Mouse (Mus musculus): ENCODE data around the gene Spn. TPM values are rescaled to one million over a fixed set of nuclear protein-coding genes. Genes with fewer than 3 reads are reported as not detected.

Gene Spn
- polyA plus RNA-seq (2015; fragmentation: Illumina TruSeq; extraction: RNeasy Lipid Tissue Mini Kit (QIAGEN cat#74804); ENCODE audit: insufficient read depth, low replicate concordance) = 77.1 TPM

GRCm38 (mm10) chr7:127137262-127138017, at the start of gene Spn:
Spn (minus strand) TSS chr7:127137823.

GRCm38 (mm10) chr7:127121911-127122270, 15.7 kb downstream of the Spn start, which contains the start of gene Qprt:
Qprt (minus strand) TSS chr7:127122226.

GRCm38 (mm10) chr7:127091114-127091896, 46.3 kb downstream of the Spn start, which contains the start of gene AI467606:
AI467606 (plus strand) TSS chr7:127091359.

GRCm38 (mm10) chr7:127087278-127088010, 50.2 kb downstream of the Spn start, which contains the start of gene Zg16:
Zg16 (minus strand) TSS chr7:127087328.

Other genes with a start within 250 kb of the Spn start
- 47.9 TPM for gene Tmem219, start 214.9 kb downstream of the Spn start, polyA plus RNA-seq (2015; fragmentation: Illumina TruSeq; extraction: RNeasy Lipid Tissue Mini Kit (QIAGEN cat#74804); ENCODE audit: insufficient read depth, low replicate concordance)
- gene Kctd13, start 208.9 kb downstream of the Spn start, polyA plus RNA-seq (2015; fragmentation: Illumina TruSeq; extraction: RNeasy Lipid Tissue Mini Kit (QIAGEN cat#74804); ENCODE audit: insufficient read depth, low replicate concordance) = 13.7 TPM
- gene Asphd1, start 188.2 kb downstream of the Spn start, polyA plus RNA-seq (2015; fragmentation: Illumina TruSeq; extraction: RNeasy Lipid Tissue Mini Kit (QIAGEN cat#74804); ENCODE audit: insufficient read depth, low replicate concordance) = not detected
- gene Sez6l2, start 187.3 kb downstream of the Spn start, polyA plus RNA-seq (2015; fragmentation: Illumina TruSeq; extraction: RNeasy Lipid Tissue Mini Kit (QIAGEN cat#74804); ENCODE audit: insufficient read depth, low replicate concordance) = 2.6 TPM
- 56.1 TPM for gene Cdipt, start 161.9 kb downstream of the Spn start, polyA plus RNA-seq (2015; fragmentation: Illumina TruSeq; extraction: RNeasy Lipid Tissue Mini Kit (QIAGEN cat#74804); ENCODE audit: insufficient read depth, low replicate concordance)
- gene Cdiptos, start 161.7 kb downstream of the Spn start, polyA plus RNA-seq (2015; fragmentation: Illumina TruSeq; extraction: RNeasy Lipid Tissue Mini Kit (QIAGEN cat#74804); ENCODE audit: insufficient read depth, low replicate concordance) = 2.5 TPM
- 13.5 TPM for gene Mvp, start 123.2 kb downstream of the Spn start, polyA plus RNA-seq (2015; fragmentation: Illumina TruSeq; extraction: RNeasy Lipid Tissue Mini Kit (QIAGEN cat#74804); ENCODE audit: insufficient read depth, low replicate concordance)
- gene Pagr1b, start 121.3 kb downstream of the Spn start, polyA plus RNA-seq (2015; fragmentation: Illumina TruSeq; extraction: RNeasy Lipid Tissue Mini Kit (QIAGEN cat#74804); ENCODE audit: insufficient read depth, low replicate concordance) = not detected
- gene Pagr1a, start 120.5 kb downstream of the Spn start, polyA plus RNA-seq (2015; fragmentation: Illumina TruSeq; extraction: RNeasy Lipid Tissue Mini Kit (QIAGEN cat#74804); ENCODE audit: insufficient read depth, low replicate concordance) = 13.5 TPM
- 20.9 TPM for gene Gm42742, start 116.7 kb downstream of the Spn start, polyA plus RNA-seq (2015; fragmentation: Illumina TruSeq; extraction: RNeasy Lipid Tissue Mini Kit (QIAGEN cat#74804); ENCODE audit: insufficient read depth, low replicate concordance)
- gene Prrt2, start 116.6 kb downstream of the Spn start, polyA plus RNA-seq (2015; fragmentation: Illumina TruSeq; extraction: RNeasy Lipid Tissue Mini Kit (QIAGEN cat#74804); ENCODE audit: insufficient read depth, low replicate concordance) = 3.2 TPM
- gene Maz, start 110.8 kb downstream of the Spn start, polyA plus RNA-seq (2015; fragmentation: Illumina TruSeq; extraction: RNeasy Lipid Tissue Mini Kit (QIAGEN cat#74804); ENCODE audit: insufficient read depth, low replicate concordance) = 111 TPM
- 10.6 TPM for gene Kif22, start 95.4 kb downstream of the Spn start, polyA plus RNA-seq (2015; fragmentation: Illumina TruSeq; extraction: RNeasy Lipid Tissue Mini Kit (QIAGEN cat#74804); ENCODE audit: insufficient read depth, low replicate concordance)
- 6.7 TPM for gene Zg16, start 50.5 kb downstream of the Spn start, polyA plus RNA-seq (2015; fragmentation: Illumina TruSeq; extraction: RNeasy Lipid Tissue Mini Kit (QIAGEN cat#74804); ENCODE audit: insufficient read depth, low replicate concordance)
- gene AI467606, start 46.5 kb downstream of the Spn start, polyA plus RNA-seq (2015; fragmentation: Illumina TruSeq; extraction: RNeasy Lipid Tissue Mini Kit (QIAGEN cat#74804); ENCODE audit: insufficient read depth, low replicate concordance) = 81.1 TPM
- 4.2 TPM for gene Qprt, start 15.6 kb downstream of the Spn start, polyA plus RNA-seq (2015; fragmentation: Illumina TruSeq; extraction: RNeasy Lipid Tissue Mini Kit (QIAGEN cat#74804); ENCODE audit: insufficient read depth, low replicate concordance)
- gene Cd2bp2, start 58.2 kb upstream of the Spn start, polyA plus RNA-seq (2015; fragmentation: Illumina TruSeq; extraction: RNeasy Lipid Tissue Mini Kit (QIAGEN cat#74804); ENCODE audit: insufficient read depth, low replicate concordance) = 83.7 TPM
- 37.1 TPM for gene Tbc1d10b, start 70.6 kb upstream of the Spn start, polyA plus RNA-seq (2015; fragmentation: Illumina TruSeq; extraction: RNeasy Lipid Tissue Mini Kit (QIAGEN cat#74804); ENCODE audit: insufficient read depth, low replicate concordance)
- gene Mylpf, start 71.1 kb upstream of the Spn start, polyA plus RNA-seq (2015; fragmentation: Illumina TruSeq; extraction: RNeasy Lipid Tissue Mini Kit (QIAGEN cat#74804); ENCODE audit: insufficient read depth, low replicate concordance) = 5.7 TPM
- 9.4 TPM for gene Zfp553, start 95.2 kb upstream of the Spn start, polyA plus RNA-seq (2015; fragmentation: Illumina TruSeq; extraction: RNeasy Lipid Tissue Mini Kit (QIAGEN cat#74804); ENCODE audit: insufficient read depth, low replicate concordance)
- gene Sept1, start 95.3 kb upstream of the Spn start, polyA plus RNA-seq (2015; fragmentation: Illumina TruSeq; extraction: RNeasy Lipid Tissue Mini Kit (QIAGEN cat#74804); ENCODE audit: insufficient read depth, low replicate concordance) = 234 TPM
- gene Zfp771, start 106.5 kb upstream of the Spn start, polyA plus RNA-seq (2015; fragmentation: Illumina TruSeq; extraction: RNeasy Lipid Tissue Mini Kit (QIAGEN cat#74804); ENCODE audit: insufficient read depth, low replicate concordance) = 6.0 TPM
- 8.7 TPM for gene Dctpp1, start 122.9 kb upstream of the Spn start, polyA plus RNA-seq (2015; fragmentation: Illumina TruSeq; extraction: RNeasy Lipid Tissue Mini Kit (QIAGEN cat#74804); ENCODE audit: insufficient read depth, low replicate concordance)
- 26.2 TPM for gene Sephs2, start 136.2 kb upstream of the Spn start, polyA plus RNA-seq (2015; fragmentation: Illumina TruSeq; extraction: RNeasy Lipid Tissue Mini Kit (QIAGEN cat#74804); ENCODE audit: insufficient read depth, low replicate concordance)
- 108 TPM for gene Itgal, start 158.4 kb upstream of the Spn start, polyA plus RNA-seq (2015; fragmentation: Illumina TruSeq; extraction: RNeasy Lipid Tissue Mini Kit (QIAGEN cat#74804); ENCODE audit: insufficient read depth, low replicate concordance)
- gene Zfp768, start 207.8 kb upstream of the Spn start, polyA plus RNA-seq (2015; fragmentation: Illumina TruSeq; extraction: RNeasy Lipid Tissue Mini Kit (QIAGEN cat#74804); ENCODE audit: insufficient read depth, low replicate concordance) = 3.3 TPM
- gene Zfp747, start 238.2 kb upstream of the Spn start, polyA plus RNA-seq (2015; fragmentation: Illumina TruSeq; extraction: RNeasy Lipid Tissue Mini Kit (QIAGEN cat#74804); ENCODE audit: insufficient read depth, low replicate concordance) = 4.0 TPM
- 4.2 TPM for gene 9130019O22Rik, start 249.3 kb upstream of the Spn start, polyA plus RNA-seq (2015; fragmentation: Illumina TruSeq; extraction: RNeasy Lipid Tissue Mini Kit (QIAGEN cat#74804); ENCODE audit: insufficient read depth, low replicate concordance)